Mouse (Mus musculus) spleen, adult 2 months (tissue): ENCODE results near the gene U2af2.

ENCODE experiments used
- CTCF ChIP-seq: fragments of 200-500 bp; IDR thresholded peaks from 2 replicates; pipeline ENCODE4 v1.5.1; 2011; ENCODE audit warnings: mild to moderate bottlenecking, inconsistent platforms; ENCODE audit not compliant: insufficient read depth, insufficient read length, insufficient replicate concordance; ENCODE audit errors: extremely low read depth
- POLR2A ChIP-seq: fragments of 200-500 bp; IDR thresholded peaks from 2 replicates; pipeline ENCODE4 v1.6.1; 2011; ENCODE audit warnings: low read depth, low read length, inconsistent platforms

DNA sequence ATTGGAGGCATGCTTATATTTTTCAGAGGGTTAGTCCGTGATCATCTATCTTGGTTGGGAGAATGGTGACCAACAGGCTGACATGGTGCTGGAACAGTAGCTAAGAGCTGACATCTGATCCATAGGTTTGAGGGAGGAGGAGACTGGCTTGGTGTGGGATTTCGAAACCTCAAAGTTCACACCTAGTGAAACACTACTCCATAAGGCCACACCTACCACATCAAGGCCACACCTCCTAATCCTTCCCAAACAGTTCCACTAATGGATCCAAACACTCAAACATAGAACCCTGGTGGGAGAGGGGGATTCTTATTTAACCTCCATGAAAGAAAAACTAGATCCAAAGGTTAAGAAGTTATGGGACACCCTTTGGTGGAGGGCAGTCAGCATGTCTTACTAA is 45.0 kb upstream of the U2af2 start:
- TF ChIP-seq POLR2A: no peak
- TF ChIP-seq CTCF: no peak
